In the genomic region with DNA sequence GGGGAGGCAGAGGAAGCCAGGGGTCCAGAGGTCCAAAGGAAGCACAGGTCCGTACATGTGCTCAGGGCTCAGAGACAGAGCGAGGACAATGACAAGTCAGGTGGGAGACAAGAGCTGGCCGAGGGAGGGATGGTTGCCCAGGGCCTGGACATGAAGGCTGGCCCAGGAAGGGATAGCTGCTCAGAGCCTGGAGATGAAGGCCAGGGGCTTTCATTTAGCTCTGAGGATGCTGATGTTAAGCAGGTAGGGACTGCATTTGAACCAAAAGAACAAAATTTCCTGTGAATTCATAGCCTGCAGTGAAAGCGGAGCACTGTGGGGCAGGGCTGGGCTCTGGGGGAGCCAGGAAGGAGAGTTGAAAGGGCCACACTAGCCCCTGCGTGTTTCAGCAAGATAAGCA, we compare ENCODE assay signal across 11 mouse cellular contexts. TPM values are rescaled to one million over a fixed set of nuclear protein-coding genes. Genes with fewer than 3 reads are reported as not detected.
DNase-seq lines count a peak whose midpoint lies in the region; ATAC-seq and TF ChIP-seq lines count a peak whose summit lies in the region.
"Had no signal": no experiment of that assay in that cellular context is flagged by ENCODE, and none has a peak within 500 bp of the region (broad histone marks: within the 10 kb centered on the region; RNA-seq: fewer than 3 reads in every experiment).

No protein-coding gene starts in this region.

- peak overlapping the region; percentile 8; the same call in 1 of the 2 replicates for H3K4me2 ChIP-seq in embryonic facial prominence, embryonic 14.5 days (ENCODE audit: low read depth, low read length)
- peak overlapping the region; percentile 86 for H3K4me2 ChIP-seq in kidney, embryonic 14.5 days (replicated peaks; ENCODE audit: low read depth, low read length)
- H3K4me2 ChIP-seq in liver, embryonic 15.5 days: peak overlapping the region; percentile 23
- H3K4me2 ChIP-seq: midbrain, embryonic 12.5 days had no signal

- H3K27ac ChIP-seq in embryonic facial prominence, embryonic 14.5 days (replicated peaks; ENCODE audit: low read depth, low read length): no peak overlapping the region
- no peak overlapping the region for H3K27ac ChIP-seq in embryonic facial prominence, embryonic 10.5 days (replicated peaks)
- no peak overlapping the region for H3K27ac ChIP-seq in kidney, embryonic 14.5 days (ENCODE audit: low read depth, low read length)
- peak overlapping the region; percentile 64 for H3K27ac ChIP-seq in embryonic fibroblast, embryonic 13.5 days (ENCODE audit: insufficient read depth, low read length)
- H3K27ac ChIP-seq in liver, embryonic 15.5 days (replicated peaks): no peak overlapping the region
- H3K27ac ChIP-seq: midbrain, embryonic 12.5 days had no signal

- H3K4me1 ChIP-seq in embryonic facial prominence, embryonic 14.5 days (ENCODE audit: control insufficient read depth, insufficient read depth, low read length): peaks cover 8% of the 10 kb centered on the region
- H3K4me1 ChIP-seq in embryonic facial prominence, embryonic 10.5 days: peaks cover 55% of the 10 kb centered on the region
- H3K4me1 ChIP-seq in kidney, embryonic 14.5 days (ENCODE audit: control insufficient read depth, insufficient read depth, low read length): peaks cover 33% of the 10 kb centered on the region
- peaks cover 19% of the 10 kb centered on the region; the same call in 1 of the 2 replicates for H3K4me1 ChIP-seq in embryonic fibroblast, embryonic 13.5 days (ENCODE audit: control insufficient read depth, insufficient read depth, low read length)
- peaks cover 18% of the 10 kb centered on the region for H3K4me1 ChIP-seq in liver, embryonic 15.5 days (replicated peaks)

- WGBS in embryonic facial prominence, embryonic 14.5 days: 69% methylated on average over 5 of the region's 5 CpGs
- 71% methylated on average over 5 of the region's 5 CpGs for WGBS in embryonic facial prominence, embryonic 10.5 days
- 65% methylated on average over 5 of the region's 5 CpGs for WGBS in kidney, embryonic 14.5 days
- 41% methylated on average over 5 of the region's 5 CpGs for WGBS in liver, embryonic 15.5 days (ENCODE audit: insufficient replicate concordance)

- TF ChIP-seq CTCF in embryonic fibroblast, embryonic 13.5 days (IDR thresholded peaks at IDR 0.05; ENCODE audit: borderline replicate concordance, insufficient read depth, low read length): no peak

- no peak for DNase-seq in embryonic facial prominence, embryonic 14.5 days (ENCODE audit: low spot score)
- no peak for DNase-seq in embryonic facial prominence, embryonic 10.5 days (ENCODE audit: low spot score)
- DNase-seq in kidney, adult 8-10 months: no peak
- no peak for DNase-seq in thymus, postnatal 0 days (ENCODE audit: low spot score)
- DNase-seq in spleen, postnatal 4 days (ENCODE audit: low spot score in 2 of 2): no peak
- DNase-seq: thymus, adult 2 months had no signal

- no peak overlapping the region for H3K4me3 ChIP-seq in embryonic facial prominence, embryonic 14.5 days (ENCODE audit: low read depth, low read length)
- no peak overlapping the region for H3K4me3 ChIP-seq in embryonic facial prominence, embryonic 10.5 days
- no peak overlapping the region for H3K4me3 ChIP-seq in kidney, embryonic 14.5 days (ENCODE audit: low read length)
- H3K4me3 ChIP-seq in embryonic fibroblast, embryonic 13.5 days (ENCODE audit: insufficient read depth, low read length): peak overlapping the region; percentile 38
- H3K4me3 ChIP-seq in liver, embryonic 15.5 days (replicated peaks): 0 out of 2 replicates have a peak overlapping the region, but pooled peaks have one; percentile 15
- H3K4me3 ChIP-seq: midbrain, embryonic 12.5 days had no signal

- no peak; the same call in 1 of the 2 replicates for TF ChIP-seq POLR2A in embryonic fibroblast, embryonic 13.5 days (IDR thresholded peaks at IDR 0.05; ENCODE audit: low read depth, low read length)

- H3K9ac ChIP-seq in embryonic facial prominence, embryonic 14.5 days (ENCODE audit: low read depth, low read length): no peak overlapping the region
- 0 out of 2 replicates have a peak overlapping the region, but pooled peaks have one; percentile 28 for H3K9ac ChIP-seq in kidney, embryonic 14.5 days (ENCODE audit: low read depth, low read length)
- H3K9ac ChIP-seq in liver, embryonic 15.5 days: no peak overlapping the region
- H3K9ac ChIP-seq: midbrain, embryonic 12.5 days had no signal

- H3K27me3 ChIP-seq in embryonic facial prominence, embryonic 14.5 days (replicated peaks; ENCODE audit: control insufficient read depth, insufficient read depth, low read length): no peaks in the 10 kb centered on the region; the same call in none of the 2 replicates
- peaks cover 44% of the 10 kb centered on the region for H3K27me3 ChIP-seq in embryonic facial prominence, embryonic 10.5 days (replicated peaks; ENCODE audit: low read depth, poor library complexity, severe bottlenecking)
- H3K27me3 ChIP-seq in kidney, embryonic 14.5 days (ENCODE audit: control insufficient read depth, insufficient read depth, low read length): no peaks in the 10 kb centered on the region
- H3K27me3 ChIP-seq in liver, embryonic 15.5 days: peaks cover 49% of the 10 kb centered on the region

- H3K36me3 ChIP-seq in embryonic facial prominence, embryonic 14.5 days (ENCODE audit: control insufficient read depth, insufficient read depth, low read length): no peaks in the 10 kb centered on the region
- no peaks in the 10 kb centered on the region for H3K36me3 ChIP-seq in embryonic facial prominence, embryonic 10.5 days (replicated peaks)
- H3K36me3 ChIP-seq in kidney, embryonic 14.5 days (ENCODE audit: control insufficient read depth, insufficient read depth, low read length): peaks cover 4% of the 10 kb centered on the region; the same call in 1 of the 2 replicates
- no peaks in the 10 kb centered on the region for H3K36me3 ChIP-seq in liver, embryonic 15.5 days (replicated peaks)
- H3K36me3 ChIP-seq: G1E; midbrain, embryonic 12.5 days had no signal

- no peaks in the 10 kb centered on the region for H3K9me3 ChIP-seq in embryonic facial prominence, embryonic 14.5 days (ENCODE audit: control insufficient read depth, low read length)
- H3K9me3 ChIP-seq in embryonic facial prominence, embryonic 10.5 days: no peaks in the 10 kb centered on the region
- H3K9me3 ChIP-seq in kidney, embryonic 14.5 days (ENCODE audit: control insufficient read depth, low read length): no peaks in the 10 kb centered on the region
- H3K9me3 ChIP-seq in liver, embryonic 15.5 days (replicated peaks): no peaks in the 10 kb centered on the region
- H3K9me3 ChIP-seq: G1E; midbrain, embryonic 12.5 days had no signal

- ATAC-seq in embryonic facial prominence, embryonic 14.5 days (ENCODE audit: low read depth): no peak
- no peak for ATAC-seq in kidney, embryonic 14.5 days (ENCODE audit: low FRiP score, low TSS enrichment)
- ATAC-seq in liver, embryonic 15.5 days (ENCODE audit: insufficient read depth): no peak

RNA-seq across cellular contexts. Expression of gene Lrrc32, which starts 3.2 kb away (rescaled TPM):
- polyA plus RNA-seq in embryonic facial prominence, embryonic 14.5 days (2014; fragmentation: Nextera tagmentation; extraction: Ambion mirVana): 9.7 and 10.6 TPM in 2 replicates
- polyA plus RNA-seq in embryonic facial prominence, embryonic 10.5 days (2016; fragmentation: Nextera tagmentation; extraction: Ambion mirVana): 3.6 and 3.7 TPM in 2 replicates
- 9.5 and 13.7 TPM in 2 replicates for polyA plus RNA-seq in kidney, embryonic 14.5 days (2014; fragmentation: Nextera tagmentation; extraction: Ambion mirVana)
- 95.5 and 220 TPM in 2 replicates for polyA plus RNA-seq in embryonic fibroblast, embryonic 13.5 days (2011; ENCODE audit: insufficient read length, low read depth, missing spikeins)
- polyA plus RNA-seq in liver, embryonic 15.5 days (2015; fragmentation: Nextera tagmentation; extraction: Ambion mirVana): 5.6 and 6.0 TPM in 2 replicates
- polyA plus RNA-seq in thymus, postnatal 0 days (2015; fragmentation: Nextera tagmentation; extraction: Ambion mirVana): 3.0 and 3.4 TPM in 2 replicates
- polyA plus RNA-seq: G1E had no signal

RNA-seq across cellular contexts. Expression of gene Gucy2d, which starts 52.1 kb away (rescaled TPM):
- 0.31 TPM in 1 of 2 replicates, not detected in the other for polyA plus RNA-seq in embryonic facial prominence, embryonic 14.5 days (2014; fragmentation: Nextera tagmentation; extraction: Ambion mirVana)
- polyA plus RNA-seq in embryonic facial prominence, embryonic 10.5 days (2016; fragmentation: Nextera tagmentation; extraction: Ambion mirVana): not detected in 2 replicates
- not detected in 2 replicates for polyA plus RNA-seq in kidney, embryonic 14.5 days (2014; fragmentation: Nextera tagmentation; extraction: Ambion mirVana)
- not detected in 2 replicates for polyA plus RNA-seq in embryonic fibroblast, embryonic 13.5 days (2011; ENCODE audit: insufficient read length, low read depth, missing spikeins)
- not detected in 2 replicates for polyA plus RNA-seq in liver, embryonic 15.5 days (2015; fragmentation: Nextera tagmentation; extraction: Ambion mirVana)
- polyA plus RNA-seq in thymus, postnatal 0 days (2015; fragmentation: Nextera tagmentation; extraction: Ambion mirVana): not detected in 2 replicates
- polyA plus RNA-seq: G1E; midbrain, embryonic 12.5 days had no signal

Comparison
In these comparisons a context has a peak if more than half of its experiments do, and no peak if none do; other contexts are left out.
1. H3K4me2 ChIP-seq: peak in every context shown above with its lines; median percentile 86 in kidney, embryonic 14.5 days; 23 in liver, embryonic 15.5 days; 8 in embryonic facial prominence, embryonic 14.5 days.
2. H3K4me3 ChIP-seq: peak in embryonic fibroblast, embryonic 13.5 days (single experiment) and liver, embryonic 15.5 days (single experiment); none in embryonic facial prominence, embryonic 14.5 days (single experiment), embryonic facial prominence, embryonic 10.5 days (single experiment) and kidney, embryonic 14.5 days (single experiment).